Mouse (Mus musculus): Measurements from ENCODE around the gene Slc3a1. TPM values are rescaled to one million over a fixed set of nuclear protein-coding genes. Genes with fewer than 3 reads are reported as not detected.

Slc3a1 gene
- total and polyA plus RNA-seq, 3 experiments: 0.05 to 0.68 TPM; not detected in 1

GRCm38 (mm10) chr17:85103310-85103709 lies 75.1 kb downstream of the Slc3a1 start:
- H3K4me1 ChIP-seq (ENCODE audit: insufficient read depth, low read depth, low read length): peaks cover 14% of the 10 kb centered on the region
- peaks cover 9% of the 10 kb centered on the region for H3K9me3 ChIP-seq (replicated peaks)
- DNase-seq (ENCODE audit: low spot score): peak; percentile 5
- peaks cover 23% of the 10 kb centered on the region for H3K36me3 ChIP-seq (replicated peaks)
- no peaks in the 10 kb centered on the region for H3K27me3 ChIP-seq (ENCODE audit: insufficient read depth, low read length)
- H3K4me3 ChIP-seq (ENCODE audit: low read depth, low read length): no peak overlapping the region
- TF ChIP-seq GATA2 (IDR thresholded peaks at IDR 0.05; ENCODE audit: borderline replicate concordance, low read depth, low read length) (no peak), TAL1 (conservative IDR thresholded peaks at IDR 0.05; ENCODE audit: low read depth, low read length) (no peak), GATA1 (IDR thresholded peaks at IDR 0.05; ENCODE audit: borderline replicate concordance, low read length) (no peak), CTCF (IDR thresholded peaks at IDR 0.05; ENCODE audit: low read depth, low read length) (no peak), POLR2AphosphoS5 (IDR thresholded peaks at IDR 0.05; ENCODE audit: insufficient replicate concordance, low read depth, low read length) (no peak)
- peak; percentile 94 for ATAC-seq (ENCODE audit: extremely low read depth, insufficient number of reproducible peaks, low FRiP score, poor library complexity, severe bottlenecking)

GRCm38 (mm10) chr17:85110640-85111039 lies 82.5 kb downstream of the Slc3a1 start:
- H3K4me3 ChIP-seq (ENCODE audit: low read depth, low read length): no peak overlapping the region
- H3K9me3 ChIP-seq (replicated peaks): no peaks in the 10 kb centered on the region
- no peaks in the 10 kb centered on the region for H3K4me1 ChIP-seq (ENCODE audit: insufficient read depth, low read depth, low read length)
- ATAC-seq (ENCODE audit: extremely low read depth, insufficient number of reproducible peaks, low FRiP score, poor library complexity, severe bottlenecking): no peak
- no peak for DNase-seq (ENCODE audit: low spot score)
- H3K27me3 ChIP-seq (ENCODE audit: insufficient read depth, low read length): no peaks in the 10 kb centered on the region
- peaks cover 8% of the 10 kb centered on the region for H3K36me3 ChIP-seq (replicated peaks)
- no peak for TF ChIP-seq GATA2 (IDR thresholded peaks at IDR 0.05; ENCODE audit: borderline replicate concordance, low read depth, low read length)
- TF ChIP-seq POLR2AphosphoS5 (IDR thresholded peaks at IDR 0.05; ENCODE audit: insufficient replicate concordance, low read depth, low read length): no peak
- TF ChIP-seq TAL1 (conservative IDR thresholded peaks at IDR 0.05; ENCODE audit: low read depth, low read length): no peak
- no peak for TF ChIP-seq CTCF (IDR thresholded peaks at IDR 0.05; ENCODE audit: low read depth, low read length)
- TF ChIP-seq GATA1 (IDR thresholded peaks at IDR 0.05; ENCODE audit: borderline replicate concordance, low read length): no peak

- H3K36me3 ChIP-seq (replicated peaks): peaks cover 10% of the 10 kb centered on the region
- ATAC-seq (ENCODE audit: extremely low read depth, insufficient number of reproducible peaks, low FRiP score, poor library complexity, severe bottlenecking): no peak
- no peaks in the 10 kb centered on the region for H3K27me3 ChIP-seq (ENCODE audit: insufficient read depth, low read length)
- no peak for TF ChIP-seq CTCF (IDR thresholded peaks at IDR 0.05; ENCODE audit: low read depth, low read length)
- no peak for TF ChIP-seq GATA1 (IDR thresholded peaks at IDR 0.05; ENCODE audit: borderline replicate concordance, low read length)
- no peak for TF ChIP-seq GATA2 (IDR thresholded peaks at IDR 0.05; ENCODE audit: borderline replicate concordance, low read depth, low read length)
- TF ChIP-seq TAL1 (conservative IDR thresholded peaks at IDR 0.05; ENCODE audit: low read depth, low read length): no peak
- no peak for TF ChIP-seq POLR2AphosphoS5 (IDR thresholded peaks at IDR 0.05; ENCODE audit: insufficient replicate concordance, low read depth, low read length)
- DNase-seq (ENCODE audit: low spot score): no peak
- no peaks in the 10 kb centered on the region for H3K9me3 ChIP-seq (replicated peaks)
- no peak overlapping the region for H3K4me3 ChIP-seq (ENCODE audit: low read depth, low read length)
- no peaks in the 10 kb centered on the region for H3K4me1 ChIP-seq (ENCODE audit: insufficient read depth, low read depth, low read length)
These were observed 85.3 kb downstream of the Slc3a1 start for GRCm38 (mm10) chr17:85113441-85113840.

Other genes starting within 250 kb of the Slc3a1 start
- gene Lrpprc, start 237.6 kb upstream of the Slc3a1 start, total RNA-seq (2014; fragmentation: Nextera tagmentation): 111 and 136 TPM in 2 replicates
- gene Lrpprc, start 237.6 kb upstream of the Slc3a1 start, total RNA-seq (2017): 116 and 121 TPM in 2 replicates
- gene Lrpprc, start 237.6 kb upstream of the Slc3a1 start, polyA plus RNA-seq (2012): 16.7 and 16.9 TPM in 2 replicates
- 87.6 and 145 TPM in 2 replicates for gene Ppm1b, start 71.6 kb upstream of the Slc3a1 start, total RNA-seq (2014; fragmentation: Nextera tagmentation)
- gene Ppm1b, start 71.6 kb upstream of the Slc3a1 start, total RNA-seq (2017): 75.5 and 99.2 TPM in 2 replicates
- gene Ppm1b, start 71.6 kb upstream of the Slc3a1 start, polyA plus RNA-seq (2012): 28.5 and 39.0 TPM in 2 replicates
- 53.0 and 68.4 TPM in 2 replicates for gene Prepl, start 61.9 kb downstream of the Slc3a1 start, total RNA-seq (2014; fragmentation: Nextera tagmentation)
- gene Prepl, start 61.9 kb downstream of the Slc3a1 start, total RNA-seq (2017): 21.3 and 27.4 TPM in 2 replicates
- 0.98 and 1.2 TPM in 2 replicates for gene Prepl, start 61.9 kb downstream of the Slc3a1 start, polyA plus RNA-seq (2012)
- gene Camkmt, start 62.2 kb downstream of the Slc3a1 start, total RNA-seq (2014; fragmentation: Nextera tagmentation): 8.0 and 10.0 TPM in 2 replicates
- 1.5 and 1.7 TPM in 2 replicates for gene Camkmt, start 62.2 kb downstream of the Slc3a1 start, total RNA-seq (2017)
- gene Camkmt, start 62.2 kb downstream of the Slc3a1 start, polyA plus RNA-seq (2012): 1.6 and 2.4 TPM in 2 replicates

All from G1E (cell line).